In the genomic region with DNA sequence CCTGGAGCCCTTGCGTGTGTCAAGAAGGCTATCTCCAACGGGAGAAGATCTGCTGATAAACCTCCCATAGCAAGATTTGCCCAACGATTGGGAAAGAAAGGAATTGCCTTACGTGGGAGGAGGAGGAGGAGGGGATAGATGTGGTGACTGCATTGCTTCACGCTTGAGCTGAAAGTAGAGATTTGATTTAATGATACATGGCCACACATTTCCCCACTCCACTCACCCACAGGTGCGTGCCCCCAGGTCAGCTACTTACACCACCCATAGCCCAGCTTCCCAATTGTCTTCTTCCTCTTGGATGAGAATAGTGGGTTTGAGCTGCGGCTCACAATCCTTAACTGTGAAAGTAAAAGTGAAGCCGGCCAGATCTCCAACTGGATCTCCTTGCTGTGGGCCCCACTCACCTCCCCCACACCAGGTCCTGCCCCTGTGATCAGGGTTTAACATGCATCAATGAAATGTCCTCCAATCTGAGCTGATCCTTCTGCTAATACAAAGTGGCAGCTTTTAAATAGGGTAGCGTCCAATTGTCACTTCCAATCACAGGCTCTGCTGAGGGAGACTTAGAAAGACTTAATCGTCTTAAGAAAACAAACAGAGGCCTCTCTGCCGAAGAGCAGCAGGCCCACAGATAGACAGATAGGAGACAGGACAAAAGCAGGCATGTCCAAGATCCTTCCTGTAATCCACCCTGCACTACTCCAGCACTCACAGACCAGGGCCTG, we compare ENCODE assay signal across 25 mouse cellular contexts.
DNase-seq lines count a peak whose midpoint lies in the region; ATAC-seq lines count a peak whose summit lies in the region.
"Had no signal": no experiment of that assay in that cellular context is flagged by ENCODE, and none has a peak within 500 bp of the region (broad histone marks: within the 10 kb centered on the region; RNA-seq: fewer than 3 reads in every experiment).

No protein-coding gene starts in this region.

- no peaks in the 10 kb centered on the region for H3K9me3 ChIP-seq in embryonic facial prominence, embryonic 10.5 days
- no peaks in the 10 kb centered on the region for H3K9me3 ChIP-seq in hindbrain, embryonic 11.5 days (ENCODE audit: control insufficient read depth, low read length)
- H3K9me3 ChIP-seq: embryonic facial prominence, embryonic 13.5 days; forebrain, embryonic 13.5 days; heart, embryonic 12.5 days; hindbrain, embryonic 15.5 days; limb, embryonic 13.5 days; lung, embryonic 15.5 days; neural tube, embryonic 15.5 days had no signal

- no peak overlapping the region for H3K27ac ChIP-seq in embryonic facial prominence, embryonic 10.5 days (replicated peaks)
- H3K27ac ChIP-seq in hindbrain, embryonic 11.5 days (ENCODE audit: low read depth, low read length): no peak overlapping the region
- H3K27ac ChIP-seq: embryonic facial prominence, embryonic 13.5 days; forebrain, embryonic 13.5 days; heart, adult 2 months; hindbrain, embryonic 15.5 days; layer of hippocampus, adult 2 months; limb, embryonic 13.5 days; lung, embryonic 15.5 days; neural tube, embryonic 15.5 days had no signal

- intact Hi-C loops in heart, postnatal 36 days (cut with DNase I): no loop called here

- peaks cover 33% of the 10 kb centered on the region for H3K27me3 ChIP-seq in embryonic facial prominence, embryonic 10.5 days (replicated peaks; ENCODE audit: low read depth, poor library complexity, severe bottlenecking)
- H3K27me3 ChIP-seq in hindbrain, embryonic 11.5 days (ENCODE audit: control insufficient read depth, insufficient read depth, low read length): no peaks in the 10 kb centered on the region
- H3K27me3 ChIP-seq: forebrain, embryonic 13.5 days; hindbrain, embryonic 15.5 days had no signal

- no peak for ATAC-seq in hindbrain, embryonic 11.5 days (ENCODE audit: low FRiP score)
- ATAC-seq: CD4-positive, CD25-positive, alpha-beta regulatory T cell, adult 4 months; forebrain, embryonic 13.5 days had no signal

- H3K4me2 ChIP-seq in hindbrain, embryonic 11.5 days (replicated peaks; ENCODE audit: low read depth, low read length): no peak overlapping the region
- H3K4me2 ChIP-seq: embryonic facial prominence, embryonic 13.5 days; forebrain, embryonic 13.5 days; heart, embryonic 12.5 days; hindbrain, embryonic 15.5 days; limb, embryonic 13.5 days; liver, embryonic 11.5 days; lung, embryonic 15.5 days; neural tube, embryonic 15.5 days had no signal

- no peaks in the 10 kb centered on the region for H3K36me3 ChIP-seq in embryonic facial prominence, embryonic 10.5 days (replicated peaks)
- H3K36me3 ChIP-seq in hindbrain, embryonic 11.5 days (ENCODE audit: control insufficient read depth, insufficient read depth, low read length): no peaks in the 10 kb centered on the region
- H3K36me3 ChIP-seq: embryonic facial prominence, embryonic 13.5 days; heart, embryonic 12.5 days; hindbrain, embryonic 15.5 days; limb, embryonic 13.5 days; lung, embryonic 15.5 days; neural tube, embryonic 15.5 days had no signal

- WGBS in embryonic facial prominence, embryonic 10.5 days: 55% methylated on average over 11 of the region's 11 CpGs
- 74% methylated on average over 11 of the region's 11 CpGs for WGBS in hindbrain, embryonic 11.5 days

- no peak overlapping the region for H3K4me3 ChIP-seq in embryonic facial prominence, embryonic 10.5 days
- no peak overlapping the region for H3K4me3 ChIP-seq in hindbrain, embryonic 11.5 days (ENCODE audit: low read depth, low read length)
- H3K4me3 ChIP-seq: embryonic facial prominence, embryonic 13.5 days; erythroblast, embryonic 14.5 days; forebrain, embryonic 13.5 days; heart, adult 2 months; heart, embryonic 12.5 days; hindbrain, embryonic 15.5 days; layer of hippocampus, adult 2 months; limb, embryonic 13.5 days; lung, embryonic 15.5 days; neural tube, embryonic 15.5 days had no signal

- H3K9ac ChIP-seq in hindbrain, embryonic 11.5 days (ENCODE audit: low read depth, low read length): no peak overlapping the region
- H3K9ac ChIP-seq: embryonic facial prominence, embryonic 13.5 days; forebrain, embryonic 13.5 days; heart, embryonic 12.5 days; hindbrain, embryonic 15.5 days; limb, embryonic 13.5 days; lung, embryonic 15.5 days; neural tube, embryonic 15.5 days had no signal

- peak; percentile 55 for DNase-seq in heart, adult 11 months
- DNase-seq in heart, postnatal 36 days: no peak
- DNase-seq in Muller cell, postnatal 12 days (ENCODE audit: inconsistent ontology term): peak; percentile 33
- peak; percentile 14 for DNase-seq in embryonic facial prominence, embryonic 10.5 days (ENCODE audit: low spot score)
- peak; percentile 83 for DNase-seq in retina, embryonic 14.5 days (ENCODE audit: low spot score)
- no peak for DNase-seq in hindbrain, embryonic 11.5 days (ENCODE audit: low spot score)
- no peak for DNase-seq in kidney, adult 8-10 months
- DNase-seq: adrenal gland, postnatal 25 days; cerebellum, adult 18-20 months; cerebellum, postnatal 10 days; gastrocnemius, postnatal 25 days; heart, adult 2 months; kidney, adult 18-20 months; kidney, postnatal 36 days had no signal

- H3K4me1 ChIP-seq in embryonic facial prominence, embryonic 10.5 days: peaks cover 16% of the 10 kb centered on the region
- H3K4me1 ChIP-seq in hindbrain, embryonic 11.5 days (replicated peaks; ENCODE audit: control insufficient read depth, insufficient read depth, low read length): 0 out of 2 replicates have a peak, but pooled peaks cover 2% of the 10 kb centered on the region
- H3K4me1 ChIP-seq: embryonic facial prominence, embryonic 13.5 days; heart, embryonic 12.5 days; limb, embryonic 13.5 days had no signal

Comparison
In these comparisons a context has a peak if more than half of its experiments do, and no peak if none do; other contexts are left out.
1. DNase-seq: peak in heart, adult 11 months (single experiment), Muller cell, postnatal 12 days (single experiment), embryonic facial prominence, embryonic 10.5 days (single experiment) and retina, embryonic 14.5 days (single experiment); none in heart, postnatal 36 days (0 of 2), hindbrain, embryonic 11.5 days (single experiment) and kidney, adult 8-10 months (0 of 2).